Mouse (Mus musculus): ENCODE results near the gene Rnf220.

The Rnf220 gene

GRCm38 (mm10) chr4:117302027-117302806 is 194.6 kb downstream of the Rnf220 start:
- no peak for DNase-seq (ENCODE audit: low read depth)

DNA sequence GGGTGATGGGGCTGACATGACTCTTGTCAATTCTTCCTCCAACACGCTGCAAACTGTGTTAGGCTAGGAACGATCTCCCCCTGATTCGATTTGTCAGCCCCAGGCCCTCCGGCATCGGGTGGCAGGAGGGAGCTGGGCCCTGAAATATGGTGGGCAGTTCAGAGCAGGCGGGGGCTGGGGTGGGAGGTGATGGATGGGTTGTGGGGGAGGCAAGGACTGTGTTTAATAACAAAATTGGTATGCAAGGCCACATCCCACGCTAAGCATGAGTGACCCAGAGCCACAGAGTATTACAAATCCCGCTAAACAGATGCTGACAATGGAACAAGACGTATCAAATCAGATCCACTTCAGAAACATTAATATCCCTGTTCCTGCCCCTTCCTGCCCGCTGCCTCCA is 196.9 kb downstream of the Rnf220 start:
- no peak for DNase-seq (ENCODE audit: low read depth)

DNA sequence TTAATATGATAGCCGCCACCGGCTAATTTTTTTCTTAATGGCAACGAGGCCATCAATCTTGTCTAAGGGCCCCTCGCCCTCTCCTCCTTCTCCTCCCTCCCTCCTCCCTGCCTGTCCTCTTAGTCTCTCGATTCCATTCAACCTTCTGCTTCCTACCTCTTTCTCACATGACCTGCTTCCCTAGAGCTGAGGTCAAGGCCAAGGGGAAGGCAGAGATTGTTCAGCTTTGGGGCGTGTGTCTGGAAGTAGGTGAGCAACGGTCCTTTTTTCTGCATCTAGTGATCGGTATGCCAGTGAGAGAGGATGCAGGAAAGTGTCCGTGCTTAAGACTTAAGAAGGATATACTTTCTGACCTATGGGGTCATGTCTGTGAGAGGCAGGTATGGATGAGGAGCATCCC is 199.0 kb downstream of the Rnf220 start:
- DNase-seq (ENCODE audit: low read depth), result no peak

GRCm38 (mm10) chr4:117296849-117297593 is 199.8 kb downstream of the Rnf220 start:
- no peak for DNase-seq (ENCODE audit: low read depth)

GRCm38 (mm10) chr4:117291696-117292095 is 205.2 kb downstream of the Rnf220 start:
- DNase-seq (ENCODE audit: low read depth), result no peak

GRCm38 (mm10) chr4:117288927-117289801 is 207.7 kb downstream of the Rnf220 start:
- peak; percentile 95 for DNase-seq (ENCODE audit: low read depth)

GRCm38 (mm10) chr4:117288277-117288926 is 208.4 kb downstream of the Rnf220 start:
- DNase-seq (ENCODE audit: low read depth), result no peak

GRCm38 (mm10) chr4:117284363-117284762 is 212.5 kb downstream of the Rnf220 start:
- no peak for DNase-seq (ENCODE audit: low read depth)

DNA sequence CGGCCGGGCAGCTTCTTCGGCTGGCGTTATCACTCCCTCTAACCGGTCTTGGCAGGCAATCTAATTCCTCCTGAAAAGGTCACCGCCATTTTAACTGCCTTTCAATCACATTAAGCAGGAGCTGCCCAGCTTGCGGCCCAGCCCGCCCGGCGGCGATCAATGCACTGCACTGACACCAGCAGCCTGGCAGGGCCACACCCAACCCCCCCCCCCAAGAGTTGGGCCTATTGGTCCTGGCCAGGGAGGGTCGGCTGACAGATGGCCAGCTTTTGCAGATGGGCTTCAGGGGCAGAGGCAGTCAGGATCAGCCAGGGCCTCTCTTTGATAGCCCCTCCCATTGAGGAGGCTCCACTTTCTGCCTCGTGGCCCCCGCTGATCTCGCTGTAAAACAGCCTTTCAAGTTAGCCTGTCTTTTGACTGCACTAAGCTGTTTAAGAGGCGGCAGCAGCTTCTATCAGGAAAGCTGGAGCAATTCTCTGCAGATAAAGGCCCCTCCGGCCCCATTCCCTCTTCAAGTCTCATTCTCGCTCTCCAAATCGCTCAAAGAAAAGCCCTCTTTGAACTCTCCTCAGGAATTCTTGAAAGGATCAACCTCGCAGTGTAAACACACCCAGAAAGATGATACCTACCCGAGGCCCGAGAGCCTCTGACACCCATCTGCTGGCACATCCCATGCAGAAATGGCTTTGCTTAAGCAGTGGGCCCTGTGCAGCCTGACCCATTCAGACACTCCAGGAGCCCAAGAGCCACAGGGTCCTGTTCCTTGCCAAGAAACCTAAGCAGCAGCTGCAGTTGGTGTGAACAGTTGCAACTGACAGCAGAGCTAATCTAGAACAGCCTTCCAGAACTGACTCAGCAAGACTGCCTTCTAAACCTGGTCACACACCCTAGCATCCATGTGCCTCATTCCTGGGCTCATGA is 213.3 kb downstream of the Rnf220 start:
- no peak for DNase-seq (ENCODE audit: low read depth)

DNA sequence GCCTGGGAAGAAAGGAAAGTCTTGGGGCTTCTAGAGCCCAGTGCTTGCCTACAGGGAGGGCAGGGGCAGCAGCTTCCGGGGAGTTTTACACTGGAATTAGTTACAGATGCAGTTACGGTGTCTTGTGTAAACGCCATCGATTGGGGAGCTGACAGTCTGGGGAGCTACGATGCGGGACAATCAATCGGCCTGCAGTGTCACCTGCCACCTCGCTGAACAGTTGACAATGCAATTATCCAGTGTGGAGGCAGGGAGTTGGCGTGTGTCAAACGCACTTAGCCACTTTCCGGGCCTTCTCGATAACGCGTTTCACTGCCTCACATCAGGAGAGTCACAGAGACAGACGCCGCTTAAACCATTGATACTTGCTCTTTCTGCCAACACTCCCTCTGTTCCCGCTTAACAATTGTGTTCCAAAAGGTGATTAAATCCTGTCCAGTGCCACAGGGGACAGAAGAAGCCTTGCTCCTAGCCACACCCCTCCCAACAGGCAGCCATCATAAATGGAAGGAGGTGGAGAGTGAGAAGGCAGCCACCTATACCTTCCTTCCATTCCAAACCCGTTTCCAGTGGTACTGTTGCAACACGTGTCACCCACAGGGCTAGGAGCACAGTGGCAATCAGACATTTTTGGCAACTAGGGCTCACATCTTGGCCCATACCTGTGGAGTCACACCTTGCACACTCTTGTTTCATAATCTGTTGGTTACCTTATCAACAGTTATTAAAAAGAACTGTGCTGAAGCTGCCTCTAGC is 215.6 kb downstream of the Rnf220 start:
- DNase-seq (ENCODE audit: low read depth), result no peak

DNA sequence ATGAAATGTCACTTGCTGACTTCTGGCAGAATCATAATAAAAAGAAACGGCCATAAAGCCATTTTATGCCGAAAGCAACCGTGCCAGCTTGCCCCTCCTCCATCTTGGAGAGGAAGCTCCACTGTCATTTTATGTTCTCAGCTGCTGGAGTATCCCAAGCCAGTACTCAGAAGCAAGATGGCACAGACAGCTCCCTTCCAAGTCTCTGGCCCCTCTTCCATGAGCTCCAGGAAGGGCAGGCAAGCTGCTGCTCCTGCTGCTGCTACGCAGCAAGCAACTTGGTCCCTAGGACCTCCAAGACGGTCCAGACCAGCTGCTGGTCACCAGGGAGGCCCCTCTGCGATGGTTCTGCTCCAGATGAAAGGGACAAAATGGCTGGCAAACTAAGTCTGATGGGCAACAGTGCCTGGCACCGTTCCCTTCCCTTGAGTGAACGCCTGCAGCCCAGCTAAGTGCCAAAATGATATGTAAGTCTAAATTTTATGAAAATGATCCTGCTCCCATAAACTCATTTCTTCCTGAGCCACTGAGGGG is 216.4 kb downstream of the Rnf220 start:
- no peak for DNase-seq (ENCODE audit: low read depth)

GRCm38 (mm10) chr4:117279253-117279642 is 217.6 kb downstream of the Rnf220 start:
- DNase-seq (ENCODE audit: low read depth), result no peak

DNA sequence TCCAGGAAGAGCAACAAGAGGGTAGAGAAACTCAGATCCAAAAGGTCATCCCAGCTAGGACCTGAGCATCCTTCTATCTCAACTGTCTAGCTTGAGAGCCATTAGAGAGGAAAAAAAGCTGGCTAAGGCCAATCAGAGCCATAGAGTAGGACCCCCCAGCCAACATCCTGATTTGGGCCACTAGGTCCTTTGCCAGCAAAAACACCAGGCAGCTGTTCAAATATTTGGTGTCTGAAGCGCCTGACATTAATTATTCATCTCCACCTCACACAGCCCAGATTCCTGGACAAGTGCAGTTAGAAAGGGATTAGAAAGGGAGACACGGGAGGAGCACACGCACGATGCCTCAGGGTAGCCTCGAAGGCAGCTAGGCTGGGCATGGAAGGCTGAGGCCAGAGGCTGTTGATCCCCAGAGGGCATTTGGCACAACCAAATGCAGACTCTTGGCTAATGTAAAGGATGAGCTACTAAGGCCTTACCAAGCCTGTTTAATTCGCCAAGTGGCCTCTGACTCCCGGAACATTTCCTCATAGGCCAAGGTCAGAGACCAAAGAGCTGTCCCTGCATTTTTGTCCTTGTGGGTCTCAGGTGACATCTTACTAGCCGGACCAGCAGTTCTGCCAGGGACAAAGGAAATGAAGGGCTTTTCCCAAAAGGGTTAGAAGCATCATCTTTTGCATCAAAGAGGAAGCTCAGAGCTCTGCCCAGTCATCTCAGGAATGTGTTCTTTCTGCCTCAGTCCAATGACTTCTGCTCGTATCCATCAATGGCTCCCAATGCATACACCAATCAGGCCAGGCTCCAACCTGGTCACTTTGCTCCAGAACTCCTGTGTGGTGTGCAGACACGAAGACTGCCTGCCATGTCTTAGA is 218.2 kb downstream of the Rnf220 start:
- DNase-seq (ENCODE audit: low read depth), result no peak

GRCm38 (mm10) chr4:117277687-117278086 is 219.2 kb downstream of the Rnf220 start:
- DNase-seq (ENCODE audit: low read depth), result no peak

DNA sequence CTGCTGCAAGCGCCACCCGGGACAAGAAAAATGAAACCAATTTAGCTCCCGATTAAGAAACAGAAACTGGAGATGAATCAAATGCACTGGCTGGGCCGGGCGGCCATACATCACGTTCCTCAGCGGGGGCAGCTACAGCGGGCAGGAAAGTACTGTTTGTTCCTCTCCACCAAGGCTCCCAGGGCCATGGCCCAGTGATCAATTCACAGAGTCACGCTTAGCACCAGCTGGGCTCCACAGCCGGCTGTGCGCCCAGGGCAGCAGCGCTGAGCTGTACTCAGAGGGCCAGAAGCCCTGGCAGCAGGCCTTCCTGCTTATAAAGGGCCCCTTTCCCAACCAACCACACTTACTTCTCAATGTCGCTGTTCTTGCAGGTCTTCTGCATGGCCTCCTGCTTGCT is 219.8 kb downstream of the Rnf220 start:
- no peak for DNase-seq (ENCODE audit: low read depth)

- DNase-seq (ENCODE audit: low read depth), result no peak
Measured at GRCm38 (mm10) chr4:117276281-117276711, 220.6 kb downstream of the Rnf220 start.

GRCm38 (mm10) chr4:117274720-117275119 is 222.1 kb downstream of the Rnf220 start:
- DNase-seq (ENCODE audit: low read depth), result no peak

GRCm38 (mm10) chr4:117272459-117272858 is 224.4 kb downstream of the Rnf220 start:
- no peak for DNase-seq (ENCODE audit: low read depth)

GRCm38 (mm10) chr4:117270278-117270677 is 226.6 kb downstream of the Rnf220 start:
- DNase-seq (ENCODE audit: low read depth), result peak; percentile 81

Data from 416B (cell line).